Mouse (Mus musculus): Measurements from ENCODE around the gene Slc17a2. TPM values are rescaled to one million over a fixed set of nuclear protein-coding genes. Genes with fewer than 3 reads are reported as not detected.

The Slc17a2 gene
- total and polyA plus RNA-seq, 3 experiments, result not detected

DNA sequence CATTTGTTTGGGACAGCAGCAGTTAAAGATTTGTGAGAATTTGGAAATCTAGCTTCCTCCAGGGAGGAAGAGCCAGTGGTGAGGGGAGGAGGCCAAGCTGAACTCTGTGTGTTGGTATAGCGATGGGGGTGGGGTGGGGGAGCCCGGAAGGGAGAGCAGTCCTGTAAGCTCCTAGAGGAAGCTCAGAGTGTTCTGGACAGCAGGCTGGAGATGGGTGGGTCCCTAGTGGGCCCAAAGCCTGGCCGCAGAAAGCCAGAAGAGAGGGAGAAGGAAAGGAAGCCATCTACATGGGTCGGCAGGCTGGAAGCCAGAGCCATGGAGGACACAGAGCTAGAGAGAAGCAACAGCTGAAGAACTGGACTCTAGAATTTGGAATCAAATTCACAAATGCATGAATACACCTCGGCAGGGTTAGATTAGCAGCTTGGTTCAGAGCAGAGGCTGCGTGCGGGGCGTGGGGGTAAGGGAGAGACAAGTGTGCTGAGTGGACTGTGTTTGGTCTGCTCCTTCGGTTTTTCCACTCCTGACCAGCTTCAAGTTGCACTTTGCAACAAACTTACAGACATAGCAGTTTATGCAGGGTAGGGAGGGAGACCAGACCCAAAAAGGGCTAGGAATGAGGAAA, 59.4 kb downstream of the Slc17a2 start:
- no peak for DNase-seq (ENCODE audit: low read depth, low spot score)
- Histone ChIP-seq H3K9ac (ENCODE audit: control insufficient read depth, low read depth, low read length, poor library complexity, severe bottlenecking) (no peak overlapping the region), H3K79me2 (ENCODE audit: control insufficient read depth, insufficient read depth, low read length, poor library complexity) (no peaks in the 10 kb centered on the region), H3K4me3 (ENCODE audit: control insufficient read depth in 1 of 2, insufficient read depth in 1 of 2, low read depth in 2 of 2, low read length in 2 of 2) (peak overlapping the region in 1 of 2 experiments; percentile 34; a peak in 1 of 4 replicates), H3K9me3 (replicated peaks; ENCODE audit: insufficient read depth, low read length) (no peaks in the 10 kb centered on the region), H3K4me1 (ENCODE audit: control insufficient read depth in 1 of 2, insufficient read depth in 2 of 2, low read length in 2 of 2) (peaks cover 17 to 28% of the 10 kb centered on the region in 2 experiments; a peak in 3 of 4 replicates), H3K36me3 (ENCODE audit: control insufficient read depth in 1 of 2, insufficient read depth in 2 of 2, low read length in 2 of 2) (peaks cover 0 to 10% of the 10 kb centered on the region in 2 experiments; a peak in 2 of 4 replicates), H3K27ac (ENCODE audit: control insufficient read depth, low read depth, low read length) (no peak overlapping the region), H3K27me3 (ENCODE audit: control insufficient read depth in 1 of 2, insufficient read depth in 2 of 2, low read length in 2 of 2) (peaks cover 1 to 2% of the 10 kb centered on the region in 2 experiments; a peak in 2 of 4 replicates)
- no peak for TF ChIP-seq ZNF384 (IDR thresholded peaks at IDR 0.05; ENCODE audit: low read depth, low read length)
- TF ChIP-seq SMC3 (IDR thresholded peaks at IDR 0.05; ENCODE audit: low read depth, low read length), result no peak
- TF ChIP-seq ZKSCAN1 (IDR thresholded peaks at IDR 0.05; ENCODE audit: low read depth, low read length), result no peak
- TF ChIP-seq MEF2A (IDR thresholded peaks at IDR 0.05; ENCODE audit: extremely low read depth, insufficient replicate concordance, low read depth, low read length, poor library complexity, severe bottlenecking), result no peak
- TF ChIP-seq MAX (IDR thresholded peaks at IDR 0.05; ENCODE audit: low read length), result no peak
- no peak for TF ChIP-seq UBTF (IDR thresholded peaks at IDR 0.05; ENCODE audit: borderline replicate concordance, insufficient read depth, low read depth, low read length)
- no peak for TF ChIP-seq MAFK (IDR thresholded peaks at IDR 0.05; ENCODE audit: borderline replicate concordance, low read depth, low read length)

DNA sequence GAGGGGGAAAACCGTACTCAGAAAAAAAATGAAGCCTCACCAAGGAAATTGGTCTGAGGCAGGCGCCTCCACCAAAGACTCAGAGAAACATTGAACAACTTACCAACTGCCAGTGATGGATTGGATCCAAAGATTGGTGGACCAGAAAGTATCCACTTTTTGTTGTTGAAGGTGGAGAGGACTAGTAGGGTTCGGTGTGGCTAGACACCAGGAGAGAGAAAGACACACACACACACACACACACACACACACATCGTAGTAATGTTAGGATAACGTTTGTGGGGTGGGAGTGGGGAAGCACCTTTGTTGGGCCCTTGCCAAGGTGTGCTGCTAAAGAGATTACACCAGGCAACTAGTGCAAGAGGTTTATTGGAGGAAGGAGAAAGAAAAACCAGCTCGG, 60.2 kb downstream of the Slc17a2 start:
- no peak overlapping the region for H3K9ac ChIP-seq (ENCODE audit: control insufficient read depth, low read depth, low read length, poor library complexity, severe bottlenecking)
- H3K4me1 ChIP-seq (ENCODE audit: control insufficient read depth in 1 of 2, insufficient read depth in 2 of 2, low read length in 2 of 2), result peaks cover 17 to 24% of the 10 kb centered on the region in 2 experiments; a peak in 3 of 4 replicates
- no peaks in the 10 kb centered on the region for H3K79me2 ChIP-seq (ENCODE audit: control insufficient read depth, insufficient read depth, low read length, poor library complexity)
- H3K9me3 ChIP-seq (replicated peaks; ENCODE audit: insufficient read depth, low read length), result no peaks in the 10 kb centered on the region
- peaks cover 0 to 4% of the 10 kb centered on the region in 2 experiments; a peak in 2 of 4 replicates for H3K36me3 ChIP-seq (ENCODE audit: control insufficient read depth in 1 of 2, insufficient read depth in 2 of 2, low read length in 2 of 2)
- H3K27me3 ChIP-seq (ENCODE audit: control insufficient read depth in 1 of 2, insufficient read depth in 2 of 2, low read length in 2 of 2), result peaks cover 1 to 4% of the 10 kb centered on the region in 2 experiments; a peak in 2 of 4 replicates
- H3K4me3 ChIP-seq (ENCODE audit: control insufficient read depth in 1 of 2, insufficient read depth in 1 of 2, low read depth in 2 of 2, low read length in 2 of 2), result peak overlapping the region in 1 of 2 experiments; percentile 60; a peak in 1 of 4 replicates
- H3K27ac ChIP-seq (ENCODE audit: control insufficient read depth, low read depth, low read length), result no peak overlapping the region
- peak; percentile 47 for DNase-seq (ENCODE audit: low read depth, low spot score)
- TF ChIP-seq MYB (IDR thresholded peaks at IDR 0.05; ENCODE audit: low read depth, low read length), result no peak
- TF ChIP-seq CTCF (IDR thresholded peaks at IDR 0.05 in 2 of 3, conservative IDR thresholded peaks at IDR 0.05 in 1 of 3; ENCODE audit: control insufficient read depth in 1 of 3, insufficient read depth in 1 of 3, low read depth in 2 of 3, low read length in 3 of 3, poor library complexity in 1 of 3, severe bottlenecking in 1 of 3), result no peak
- no peak for TF ChIP-seq USF2 (IDR thresholded peaks at IDR 0.05; ENCODE audit: borderline replicate concordance in 1 of 2, insufficient read depth in 1 of 2, low read depth in 1 of 2, low read length in 2 of 2)
- no peak for TF ChIP-seq POLR2AphosphoS5 (IDR thresholded peaks at IDR 0.05; ENCODE audit: borderline replicate concordance, low read depth, low read length)
- no peak for TF ChIP-seq MAZ (IDR thresholded peaks at IDR 0.05; ENCODE audit: low read depth, low read length)
- TF ChIP-seq KAT2A (conservative IDR thresholded peaks at IDR 0.05; ENCODE audit: low read depth, low read length), result no peak
- no peak for TF ChIP-seq POLR2A (IDR thresholded peaks at IDR 0.05; ENCODE audit: control insufficient read depth in 1 of 2, insufficient read depth in 1 of 2, low read depth in 1 of 2, low read length in 2 of 2, poor library complexity in 1 of 2)
- TF ChIP-seq BHLHE40 (IDR thresholded peaks at IDR 0.05; ENCODE audit: borderline replicate concordance, low read depth, low read length), result no peak
- TF ChIP-seq GABPA (IDR thresholded peaks at IDR 0.05; ENCODE audit: low read depth, low read length), result no peak
- no peak for TF ChIP-seq TBP (IDR thresholded peaks at IDR 0.05; ENCODE audit: low read depth, low read length)
- no peak for TF ChIP-seq HCFC1 (IDR thresholded peaks at IDR 0.05; ENCODE audit: low read depth, low read length)
- no peak for TF ChIP-seq CHD2 (IDR thresholded peaks at IDR 0.05; ENCODE audit: low read length)
- TF ChIP-seq SIN3A (IDR thresholded peaks at IDR 0.05; ENCODE audit: low read length), result 0 out of 2 replicates have a peak, but pooled peaks have one; percentile 19
- TF ChIP-seq RAD21 (IDR thresholded peaks at IDR 0.05; ENCODE audit: low read depth, low read length), result no peak
- TF ChIP-seq GATA1 (IDR thresholded peaks at IDR 0.05; ENCODE audit: low read depth, low read length), result no peak
- peak in 1 of 2 experiments; percentile 51; a peak in 1 of 4 replicates for TF ChIP-seq EP300 (IDR thresholded peaks at IDR 0.05; ENCODE audit: low read depth in 1 of 2, low read length in 2 of 2)
- peak; percentile 18; the same call in 1 of the 2 replicates for TF ChIP-seq ETS1 (IDR thresholded peaks at IDR 0.05; ENCODE audit: low read depth, low read length)
- no peak for TF ChIP-seq RCOR1 (IDR thresholded peaks at IDR 0.05; ENCODE audit: low read depth, low read length)
- TF ChIP-seq E2F4 (IDR thresholded peaks at IDR 0.05; ENCODE audit: borderline replicate concordance, low read depth, low read length), result no peak
- TF ChIP-seq ELF1 (IDR thresholded peaks at IDR 0.05; ENCODE audit: low read depth, low read length), result no peak
- TF ChIP-seq MEF2A (IDR thresholded peaks at IDR 0.05; ENCODE audit: extremely low read depth, insufficient replicate concordance, low read depth, low read length, poor library complexity, severe bottlenecking), result no peak
- TF ChIP-seq ZC3H11A (IDR thresholded peaks at IDR 0.05; ENCODE audit: low read depth, low read length), result no peak
- TF ChIP-seq POLR2AphosphoS2 (IDR thresholded peaks at IDR 0.05; ENCODE audit: low read length), result no peak
- TF ChIP-seq ZNF384 (IDR thresholded peaks at IDR 0.05; ENCODE audit: low read depth, low read length), result no peak
- no peak for TF ChIP-seq SMC3 (IDR thresholded peaks at IDR 0.05; ENCODE audit: low read depth, low read length)
- no peak for TF ChIP-seq USF1 (IDR thresholded peaks at IDR 0.05; ENCODE audit: low read depth, low read length)

Data from MEL (cell line).